Mouse (Mus musculus): ENCODE results near the gene Clec2d. TPM values are rescaled to one million over a fixed set of nuclear protein-coding genes. Genes with fewer than 3 reads are reported as not detected.
"Not testable (repeated sequence)": the region's sequence is repeated elsewhere in the genome, so short reads cannot be mapped to it uniquely, and the experiment has no call there.

The Clec2d gene
- total RNA-seq (2021): 10 to 100 TPM; 78.5 to 78.6 TPM
- long read RNA-seq, experiment 1, partial matches to known transcripts: 0 of 1 reads
- long read RNA-seq, experiment 1, other reads (novel, unspliced or antisense): 0 of 1 reads
- long read RNA-seq, experiment 2: 0 reads

DNA sequence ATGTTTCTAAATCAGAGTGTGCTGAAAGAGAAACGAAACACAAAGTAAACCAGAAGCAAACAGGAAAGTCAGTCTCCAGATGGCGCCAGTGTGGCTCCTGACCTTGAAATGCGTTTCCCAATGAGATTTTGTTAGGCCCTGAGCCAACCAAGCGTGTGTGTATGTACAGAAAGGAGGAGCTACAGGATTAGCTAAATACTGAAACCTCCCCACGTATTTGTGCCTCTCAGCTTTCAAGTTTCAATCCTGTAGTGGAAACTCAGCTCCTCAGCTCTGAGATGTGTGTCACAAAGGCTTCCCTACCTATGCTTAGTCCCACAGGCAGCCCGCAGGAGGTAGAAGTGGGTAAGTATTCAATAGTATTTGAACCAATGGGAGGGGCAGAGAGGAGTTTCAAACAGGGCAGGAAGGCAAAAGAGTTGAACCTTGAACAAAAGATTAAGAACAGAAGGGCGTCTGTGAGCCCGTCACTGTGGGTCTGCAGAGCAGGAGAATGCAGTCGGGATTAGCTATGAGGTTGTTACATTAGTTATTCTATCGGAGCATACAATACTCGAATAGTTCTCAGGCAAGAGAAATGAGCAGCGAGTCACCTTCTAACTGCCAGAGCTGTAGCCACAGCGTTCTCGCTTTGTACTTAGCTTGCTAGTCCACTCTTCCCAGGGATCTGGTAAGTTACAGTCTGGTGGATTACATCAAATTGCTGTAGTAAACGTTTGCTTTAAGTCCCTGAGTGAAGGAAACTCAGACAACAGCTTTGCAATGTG is at the start of gene Clec2d:
Clec2d (plus strand) TSS at position 213 of the 767 bp plus-strand sequence.
- DNase-seq: peak; percentile 83

DNA sequence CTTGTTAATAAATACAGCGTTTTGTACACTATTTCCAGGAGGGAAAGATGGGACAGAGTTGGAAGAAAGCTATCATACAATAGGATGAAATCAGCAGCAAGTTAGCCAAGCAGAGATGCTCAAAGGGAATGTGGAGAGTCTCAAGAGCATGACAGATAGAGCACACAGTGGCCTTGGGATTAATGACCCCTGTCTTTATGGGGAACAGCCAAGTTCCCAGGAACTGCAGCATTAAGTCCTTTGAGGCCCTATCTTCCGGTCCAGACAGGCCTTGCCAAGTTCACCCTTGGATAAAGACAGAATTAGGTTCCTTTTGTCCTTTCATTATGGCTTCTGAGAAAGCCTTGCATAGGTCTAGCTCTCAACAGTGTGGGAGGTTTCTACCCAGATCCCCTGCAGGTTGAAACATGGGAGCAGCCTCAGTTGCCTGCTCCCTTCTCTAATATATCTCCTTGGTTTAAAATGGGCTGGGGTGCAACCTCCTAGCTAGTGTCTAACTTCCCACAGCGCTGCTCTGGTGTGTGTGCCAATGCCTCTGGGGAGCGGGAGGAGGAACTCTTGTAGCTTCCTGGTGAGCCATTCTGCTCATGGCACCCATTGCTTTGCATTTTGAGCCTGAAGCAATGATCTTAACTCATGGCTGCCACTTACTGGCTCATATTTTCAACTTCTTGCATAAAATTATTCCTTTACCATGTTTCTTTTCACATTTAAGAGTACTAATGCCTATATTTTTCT is 47.6 kb upstream of the Clec2d start:
- peak; percentile 5 for DNase-seq

DNA sequence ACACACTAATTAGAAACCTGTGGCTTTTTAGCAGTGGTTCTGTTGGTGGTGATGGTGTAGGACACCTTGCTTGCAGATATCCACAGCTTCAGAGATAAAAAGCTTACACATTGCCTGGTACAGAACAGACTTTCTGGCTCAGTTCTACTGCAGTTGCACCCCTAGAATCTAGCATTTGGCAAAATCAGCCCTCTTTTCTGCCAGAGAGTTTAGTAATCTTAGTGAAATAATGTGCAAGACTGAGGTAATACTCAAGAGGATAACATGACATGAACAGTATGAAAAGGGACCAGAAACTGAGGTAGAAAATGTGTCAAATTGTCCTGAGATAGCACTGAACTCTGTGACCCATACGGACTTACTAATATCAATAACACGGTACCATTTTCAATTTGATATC is 33.6 kb upstream of the Clec2d start:
- peak; percentile 34 for DNase-seq

GRCm38 (mm10) chr6:129160103-129160502 is 20.3 kb upstream of the Clec2d start:
- peak; percentile 47 for DNase-seq

GRCm38 (mm10) chr6:129161136-129161535 is 19.3 kb upstream of the Clec2d start:
- DNase-seq: no peak

- DNase-seq: no peak
Observed at GRCm38 (mm10) chr6:129161951-129162350, 18.5 kb upstream of the Clec2d start.

DNA sequence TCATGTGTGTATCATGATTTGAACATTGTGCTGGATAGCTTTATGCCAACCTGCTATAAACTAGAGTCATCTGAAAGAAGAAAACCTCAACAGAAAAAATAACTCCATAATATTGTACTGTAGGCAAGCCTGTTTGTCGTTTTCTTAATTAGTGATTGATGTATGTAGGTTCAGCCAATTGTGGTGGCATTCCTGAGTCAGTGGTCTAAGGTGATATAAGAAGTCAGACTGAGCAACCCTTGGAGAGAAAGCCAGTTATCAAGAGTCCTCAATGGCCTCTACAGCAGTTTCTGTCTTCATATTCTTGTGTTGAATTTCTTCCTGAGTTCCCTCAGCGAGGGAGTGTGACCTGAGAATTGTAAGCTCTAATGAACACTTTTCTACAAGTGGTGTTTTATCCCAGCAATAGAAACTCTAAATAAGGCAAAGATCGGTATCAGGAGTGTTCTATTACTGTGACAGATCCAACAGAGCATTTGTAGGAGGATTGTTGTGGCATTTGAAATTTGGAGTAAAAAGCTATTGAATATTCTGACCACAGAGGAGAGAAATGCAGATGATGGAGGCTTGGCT is 17.7 kb upstream of the Clec2d start:
- no peak for DNase-seq

- DNase-seq: no peak
Observed at GRCm38 (mm10) chr6:129163606-129164005, 16.8 kb upstream of the Clec2d start.

DNA sequence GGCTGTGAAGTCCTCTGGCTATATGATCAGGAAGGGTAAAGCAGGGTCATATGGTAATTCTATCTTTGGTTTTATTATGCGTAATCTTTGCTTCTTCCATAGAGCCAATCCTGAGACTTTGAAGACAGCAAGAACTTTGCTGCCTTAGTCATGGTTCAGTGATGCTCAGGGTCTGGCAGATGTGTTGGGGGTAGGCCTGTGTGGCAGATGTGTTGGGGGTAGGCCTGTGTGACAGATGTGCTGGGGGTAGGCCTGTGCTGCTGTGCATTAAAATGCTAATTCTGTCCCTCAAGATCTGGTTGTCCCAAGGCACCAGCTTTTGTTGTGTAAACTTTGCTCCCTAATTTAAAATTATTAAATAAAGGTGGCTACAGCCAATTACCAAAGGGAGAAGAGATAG is 9.5 kb upstream of the Clec2d start:
- no peak for DNase-seq

GRCm38 (mm10) chr6:129171675-129172074 is 8.7 kb upstream of the Clec2d start:
- DNase-seq: no peak

DNA sequence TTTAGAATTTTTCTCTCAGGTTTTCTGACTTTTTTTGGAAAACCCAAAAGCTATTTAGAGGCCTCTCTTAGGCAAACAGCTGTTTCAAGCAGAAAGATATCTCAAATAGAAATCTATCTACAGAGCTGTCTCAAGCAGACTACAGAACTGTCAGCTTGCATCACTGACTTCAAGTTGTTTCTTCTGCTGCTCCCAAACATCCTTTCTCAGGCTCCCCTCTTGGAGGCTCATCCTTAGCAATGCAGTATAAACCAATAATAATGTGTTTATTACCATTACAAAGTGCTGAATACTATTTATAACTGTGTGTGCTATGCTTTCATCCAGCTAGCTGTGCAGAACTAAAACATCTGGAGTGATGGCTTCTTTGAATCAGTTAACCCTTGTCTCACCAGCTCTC is 5.6 kb upstream of the Clec2d start:
- no peak for DNase-seq

GRCm38 (mm10) chr6:129175612-129176011 is 4.8 kb upstream of the Clec2d start:
- no peak for DNase-seq

DNA sequence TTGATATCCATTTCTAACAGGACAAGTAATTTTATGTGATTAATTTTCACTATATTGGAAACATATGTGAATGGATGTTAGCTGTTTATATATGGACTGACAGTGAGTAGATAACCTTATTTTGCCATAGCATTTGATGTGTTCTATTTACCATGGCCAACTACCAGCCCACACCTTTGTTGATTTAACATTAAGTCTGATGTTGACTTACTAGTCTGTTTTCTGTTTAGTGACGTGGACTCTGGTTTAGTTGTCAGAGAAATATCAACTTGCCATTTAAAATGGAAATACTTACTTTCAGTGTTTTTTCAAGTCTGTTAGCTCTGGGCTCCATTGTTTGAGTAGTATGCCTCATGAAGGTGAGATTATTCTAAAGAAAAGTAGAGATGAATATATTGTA is 3.8 kb upstream of the Clec2d start:
- no peak for DNase-seq

DNA sequence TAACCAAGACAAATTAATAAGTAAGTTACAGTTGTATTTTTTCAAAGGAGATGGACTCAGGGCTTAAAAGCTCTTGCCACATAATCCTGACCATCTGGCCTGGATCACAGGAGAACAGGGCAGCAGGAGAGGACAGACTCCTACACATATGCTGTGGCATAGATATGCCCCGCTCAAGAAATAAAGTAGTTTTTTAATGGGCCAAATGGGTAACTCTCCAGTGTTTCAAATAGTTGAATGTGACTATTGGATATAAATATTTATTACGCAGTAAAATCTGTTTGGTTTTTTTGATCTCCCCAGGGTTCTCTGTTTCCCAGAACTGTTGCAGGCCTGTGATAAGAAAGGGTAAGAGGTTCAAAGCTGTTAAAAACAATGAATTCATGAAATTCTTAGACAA is 1.1 kb upstream of the Clec2d start:
- DNase-seq: no peak

GRCm38 (mm10) chr6:129179831-129180230 is 584 bp upstream of the Clec2d start:
- not testable (repeated sequence) for DNase-seq

GRCm38 (mm10) chr6:129181249-129181648 is 834 bp downstream of the Clec2d start:
- DNase-seq: no peak

DNA sequence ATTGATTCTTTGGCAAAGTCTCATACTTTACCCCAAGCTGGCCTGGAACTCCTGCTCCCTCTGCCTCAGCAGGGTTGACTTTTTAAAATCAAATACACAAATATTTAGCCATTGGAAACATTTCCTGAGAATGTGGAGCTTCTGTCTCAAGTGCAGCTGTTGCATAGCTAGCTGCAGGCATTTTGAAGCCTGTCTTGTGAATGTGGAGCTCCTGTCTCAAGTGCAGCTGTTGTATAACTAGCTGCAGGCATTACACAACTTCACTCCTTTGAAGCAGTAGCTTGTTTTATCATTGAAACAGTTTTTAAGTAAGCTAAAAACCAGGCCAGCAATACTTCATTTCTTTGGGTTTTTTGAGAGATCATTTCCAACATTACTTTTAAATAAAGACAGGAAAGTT is 1.3 kb downstream of the Clec2d start:
- peak; percentile 37 for DNase-seq

DNA sequence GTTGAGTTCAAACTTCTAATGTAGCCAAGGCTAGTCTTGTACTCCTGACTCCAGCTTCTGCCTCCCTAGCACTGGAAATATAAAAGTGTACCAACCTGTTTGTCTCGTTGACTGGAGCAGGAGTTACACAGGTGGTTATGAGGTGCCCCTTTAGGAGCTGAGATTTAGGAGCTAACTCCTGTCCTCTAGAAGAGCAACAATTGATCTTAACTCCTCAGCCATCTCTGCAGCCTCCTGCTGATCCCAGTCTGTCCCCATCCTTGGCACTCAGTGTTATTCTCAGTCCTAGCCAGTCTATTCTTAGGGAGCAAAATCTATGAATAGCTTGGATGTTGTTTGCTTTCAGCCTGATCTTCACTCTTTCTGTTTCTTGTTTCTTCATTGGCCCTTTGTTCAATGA is 2.1 kb downstream of the Clec2d start:
- DNase-seq: no peak

GRCm38 (mm10) chr6:129184001-129184400 is 3.6 kb downstream of the Clec2d start:
- not testable (repeated sequence) for DNase-seq

GRCm38 (mm10) chr6:129184788-129185187 is 4.4 kb downstream of the Clec2d start:
- DNase-seq: no peak

DNA sequence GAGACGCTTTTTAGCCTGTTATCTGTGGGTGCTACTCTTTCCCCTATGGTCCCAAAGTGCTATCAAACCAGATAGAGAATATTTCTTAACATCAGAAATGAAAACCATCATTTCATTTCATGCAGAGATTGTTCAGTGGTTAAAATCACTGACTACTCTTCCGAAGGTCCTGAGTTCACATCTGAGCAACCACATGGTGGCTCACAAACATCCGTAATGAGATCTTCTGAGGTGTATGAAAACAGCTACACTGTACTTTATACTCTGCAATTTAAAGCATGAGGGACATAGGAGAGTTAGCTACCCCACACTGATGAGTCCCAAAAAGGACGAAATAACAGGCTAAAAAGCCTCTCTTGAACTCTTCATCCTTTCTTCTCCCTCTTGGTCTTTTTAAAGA is 5.6 kb downstream of the Clec2d start:
- no peak for DNase-seq

DNA sequence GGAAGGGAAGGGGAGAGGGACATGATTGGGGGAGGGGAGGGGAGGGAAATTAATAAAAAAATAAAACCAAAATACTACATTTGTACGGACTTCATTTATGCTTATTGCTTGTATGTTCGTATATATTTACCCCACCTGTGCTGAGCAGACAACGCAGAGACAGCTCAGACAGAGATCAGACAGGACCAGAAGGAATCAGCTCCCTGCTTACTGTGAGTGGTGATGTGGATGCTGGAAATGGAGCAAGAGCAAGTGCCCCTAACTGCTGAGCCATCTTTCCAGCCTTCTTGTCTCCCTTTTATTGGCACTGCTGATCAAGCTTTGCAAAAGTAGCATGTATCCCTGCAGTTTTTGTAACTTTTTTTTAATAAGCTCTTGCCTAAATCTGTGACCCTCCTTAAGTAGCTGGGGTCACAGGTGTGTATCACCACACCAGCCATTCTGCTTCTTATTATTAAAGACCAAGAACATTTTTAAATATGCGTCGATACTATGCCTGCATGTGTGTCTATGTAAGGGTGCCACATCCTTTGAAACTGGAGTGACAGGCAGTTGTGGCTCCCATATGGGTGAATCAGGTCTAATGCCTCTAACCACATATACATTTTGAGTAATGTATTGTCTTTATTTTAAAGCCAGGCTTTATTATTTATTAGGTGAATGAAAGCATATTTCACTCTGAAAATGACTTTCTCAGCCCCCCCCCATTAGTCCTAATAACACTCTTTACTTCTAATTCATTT is 6.2 kb downstream of the Clec2d start:
- DNase-seq: no peak

All from adrenal gland, postnatal 10 days (tissue).